Mouse (Mus musculus): ENCODE results near the gene Abhd17c.
"Not testable (repeated sequence)": the region's sequence is repeated elsewhere in the genome, so short reads cannot be mapped to it uniquely, and the experiment has no call there.

Gene Abhd17c

DNA sequence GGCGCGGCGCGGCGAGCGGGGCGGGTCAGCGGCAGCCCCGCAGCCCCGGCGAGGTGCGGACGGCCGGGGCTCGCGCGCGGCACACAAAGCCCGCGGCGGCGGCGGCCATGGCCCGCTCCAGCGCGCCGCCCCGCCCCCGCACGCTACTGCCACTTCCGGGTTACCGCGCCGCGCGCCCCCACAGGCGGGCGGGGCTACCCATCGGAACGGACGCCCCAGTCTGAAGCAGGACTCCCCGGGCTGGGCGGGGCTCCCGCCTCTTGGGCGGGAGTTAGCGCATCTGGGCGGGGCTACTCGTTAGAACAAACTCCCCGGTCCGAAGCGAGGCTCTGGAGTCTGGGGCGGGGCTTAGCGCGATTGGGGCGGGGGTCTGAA, 254 bp upstream of the Abhd17c start:
- DNase-seq, result peak; percentile 99

DNA sequence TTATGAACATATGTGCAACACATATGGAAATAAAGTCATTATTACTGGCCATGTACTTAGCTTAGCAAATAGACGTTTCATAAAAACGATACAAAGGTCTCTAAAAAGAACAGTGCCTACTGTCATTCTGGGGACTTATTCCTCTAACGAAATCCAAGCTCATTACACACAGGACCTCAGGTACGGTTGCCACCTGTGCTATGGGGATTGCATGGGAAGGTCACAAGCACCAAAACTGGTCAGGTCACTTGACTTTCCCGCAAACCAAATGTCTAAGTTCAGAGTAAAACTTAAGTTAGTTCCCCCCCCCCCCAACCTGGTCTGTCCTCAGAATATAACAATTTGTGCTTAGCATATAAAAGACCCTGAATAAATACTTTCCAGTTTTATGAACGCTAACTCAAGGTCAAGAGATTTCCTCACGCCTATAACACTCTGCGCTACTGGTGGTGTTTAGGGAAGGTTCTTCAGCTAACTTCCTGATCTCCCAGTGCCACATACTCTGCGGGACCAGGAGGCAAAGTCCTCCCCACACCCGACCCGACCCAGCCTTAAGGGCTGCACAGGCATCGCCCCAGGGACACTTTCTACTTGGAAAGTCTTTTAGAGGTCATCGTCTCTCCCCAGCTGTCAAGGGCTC, 1.2 kb downstream of the Abhd17c start:
- no peak for DNase-seq

DNA sequence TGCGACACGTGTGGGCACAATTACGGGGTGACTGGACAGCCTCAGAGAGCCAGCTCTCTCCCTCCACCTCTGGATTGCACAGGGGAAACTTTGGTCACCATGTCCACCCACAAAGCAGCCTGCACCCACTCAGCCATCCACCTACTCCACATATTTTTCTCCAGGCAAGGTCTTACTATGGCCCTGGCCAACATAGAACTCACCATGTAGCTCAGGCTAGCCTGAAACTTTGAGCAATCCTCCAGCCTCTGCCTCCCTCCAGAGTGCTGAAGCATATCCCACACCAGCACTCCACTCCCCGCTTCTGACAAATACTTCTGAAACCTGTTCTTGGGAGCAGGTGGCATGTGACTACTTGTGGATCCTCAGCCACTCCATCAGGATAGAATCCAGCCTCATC, 1.9 kb downstream of the Abhd17c start:
- no peak for DNase-seq

DNA sequence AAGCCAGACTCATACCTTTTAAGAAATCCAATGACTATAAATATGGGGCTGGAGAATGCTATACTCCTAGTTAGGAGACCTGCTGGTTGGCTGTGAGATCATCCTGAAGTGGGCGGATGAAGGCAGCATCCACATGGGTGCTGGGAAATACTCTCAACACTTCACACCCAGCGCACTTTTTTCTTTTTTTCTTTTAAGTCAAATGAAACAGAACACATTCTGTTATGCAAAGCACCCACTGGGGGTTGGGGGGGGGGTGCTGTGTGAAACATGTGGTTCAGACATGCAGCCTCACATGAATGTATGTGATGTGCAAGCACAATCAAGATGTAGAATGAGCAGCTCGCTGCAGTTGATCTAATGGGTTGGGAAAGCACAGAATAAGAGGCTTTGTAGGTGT, 2.8 kb downstream of the Abhd17c start:
- no peak for DNase-seq

DNA sequence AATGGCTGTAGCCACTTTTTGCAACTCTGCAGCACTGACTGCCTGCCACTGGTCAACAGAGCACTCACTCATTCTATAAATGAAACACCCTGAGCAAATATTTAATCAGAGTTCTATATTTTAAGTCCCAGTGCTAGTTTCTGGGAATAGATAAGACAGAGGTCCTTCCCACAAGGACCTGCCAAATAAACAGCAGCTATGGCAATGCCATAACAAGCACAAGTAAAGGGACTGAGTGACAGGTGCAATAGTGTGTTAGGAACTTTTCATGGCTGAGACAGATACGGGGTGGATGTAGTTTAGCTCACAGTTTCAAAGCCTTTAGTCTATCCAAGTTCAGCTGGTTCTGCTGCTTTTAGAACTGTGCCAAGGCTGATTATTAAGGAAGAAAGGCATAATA, 3.9 kb downstream of the Abhd17c start:
- no peak for DNase-seq

DNA sequence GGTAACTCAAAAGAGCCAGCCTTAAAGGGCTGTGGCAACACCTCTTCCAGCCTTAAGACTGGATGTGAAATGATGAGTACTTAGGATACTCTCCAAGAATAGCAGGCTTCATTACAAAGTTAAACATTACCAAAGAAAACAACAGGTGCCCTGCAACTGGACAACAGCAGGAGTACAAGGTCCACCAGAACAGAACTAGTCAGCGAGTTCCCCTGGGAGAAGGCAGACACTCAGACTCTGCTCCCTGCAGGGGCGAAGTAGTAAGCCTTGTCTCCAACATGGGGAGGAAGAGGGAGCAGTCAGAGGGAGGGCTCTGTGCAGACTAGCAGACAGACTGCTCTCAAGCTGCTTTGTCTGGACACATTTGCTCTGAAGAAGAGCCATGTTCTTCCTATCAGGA, 6.1 kb downstream of the Abhd17c start:
- no peak for DNase-seq

DNA sequence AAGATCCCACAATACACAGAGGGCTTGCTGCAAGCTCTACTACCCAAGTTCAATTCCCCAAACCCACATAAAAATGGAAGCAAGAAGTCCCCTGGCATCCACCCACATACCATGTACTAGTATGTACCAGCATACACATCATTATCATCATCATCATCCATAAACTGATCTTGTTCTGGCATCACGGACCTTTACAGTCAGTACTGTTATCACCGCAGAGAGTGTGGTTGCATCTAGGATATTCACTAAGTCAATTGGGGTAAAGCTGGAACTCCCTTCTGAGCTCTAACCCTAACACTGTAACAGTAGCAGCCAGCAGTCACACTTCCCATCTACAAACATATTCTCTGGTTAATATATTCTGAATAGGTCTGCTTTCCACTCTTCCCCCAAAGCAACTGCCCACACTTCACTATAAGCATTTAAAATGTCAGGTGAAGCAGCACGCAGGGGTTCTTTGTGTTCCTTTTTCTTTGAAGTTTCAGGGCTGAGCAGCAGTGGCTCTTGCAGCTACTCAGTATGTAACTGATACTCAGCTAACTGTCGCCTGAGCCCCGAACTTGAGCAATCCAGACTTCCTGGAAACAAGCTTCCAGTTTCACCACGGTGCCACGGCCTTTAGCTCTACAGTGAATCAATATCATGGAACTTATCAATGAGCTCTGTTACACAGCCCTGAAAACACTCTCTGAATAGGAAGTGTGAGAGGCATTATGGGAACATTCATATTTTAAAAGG, 8.8 kb downstream of the Abhd17c start:
- no peak for DNase-seq

DNA sequence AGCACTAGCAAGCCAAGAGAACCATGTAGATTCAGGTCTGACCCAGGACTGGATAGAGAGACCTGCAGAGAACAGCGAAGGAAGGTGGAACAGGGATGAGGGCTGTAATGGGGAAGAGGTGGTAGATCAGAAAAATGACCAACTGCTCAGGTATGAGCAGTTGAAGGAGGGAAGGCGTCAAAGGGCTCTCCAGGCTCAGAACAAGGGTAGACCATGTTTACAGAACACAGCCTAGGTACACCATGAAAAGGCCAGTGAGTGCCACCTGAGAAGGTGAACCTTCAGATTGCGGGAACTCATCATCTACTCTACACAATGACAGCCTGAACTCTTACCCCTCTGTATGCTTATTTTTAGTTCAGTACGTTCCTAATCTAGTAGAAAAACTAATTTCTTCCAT, 9.5 kb downstream of the Abhd17c start:
- DNase-seq, result no peak

DNA sequence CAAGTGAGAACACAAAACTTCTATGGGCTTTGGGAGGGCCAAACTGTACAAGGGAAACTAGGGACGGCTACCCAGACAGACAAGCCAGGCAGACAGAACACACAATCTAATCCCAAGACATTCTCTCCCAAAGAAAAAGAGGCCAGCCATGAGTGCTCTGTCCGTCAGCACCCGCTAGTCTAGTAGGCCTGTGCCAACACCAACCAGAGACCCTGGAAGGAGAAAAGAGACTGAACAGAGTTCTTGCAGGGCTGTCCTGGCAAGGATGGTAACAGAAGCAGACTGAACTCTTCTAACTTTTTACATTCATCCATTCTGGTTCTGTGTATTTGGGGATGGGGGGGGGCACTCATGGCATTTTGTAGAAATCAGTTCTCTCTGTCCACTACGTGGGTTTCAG, 12.1 kb downstream of the Abhd17c start:
- no peak for DNase-seq

DNA sequence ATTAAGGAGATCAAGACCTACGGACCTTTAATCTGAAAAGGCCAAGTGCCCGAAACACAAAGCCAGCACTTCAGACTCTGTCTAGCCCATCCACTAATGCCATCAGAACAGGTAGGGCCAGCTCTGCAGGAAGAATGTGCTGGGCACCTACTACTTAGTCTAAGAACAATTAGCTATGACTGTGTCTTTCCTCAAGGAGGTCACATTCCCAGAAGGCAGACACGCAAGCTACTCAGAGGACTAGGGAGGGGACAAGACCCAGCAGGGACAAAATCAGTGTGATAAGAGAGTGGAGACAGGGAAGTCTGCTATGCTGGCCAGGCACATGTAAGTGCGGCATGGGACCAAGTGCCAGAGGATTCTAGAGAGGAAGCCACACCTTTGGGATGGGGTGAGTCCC, 13.0 kb downstream of the Abhd17c start:
- no peak for DNase-seq

DNA sequence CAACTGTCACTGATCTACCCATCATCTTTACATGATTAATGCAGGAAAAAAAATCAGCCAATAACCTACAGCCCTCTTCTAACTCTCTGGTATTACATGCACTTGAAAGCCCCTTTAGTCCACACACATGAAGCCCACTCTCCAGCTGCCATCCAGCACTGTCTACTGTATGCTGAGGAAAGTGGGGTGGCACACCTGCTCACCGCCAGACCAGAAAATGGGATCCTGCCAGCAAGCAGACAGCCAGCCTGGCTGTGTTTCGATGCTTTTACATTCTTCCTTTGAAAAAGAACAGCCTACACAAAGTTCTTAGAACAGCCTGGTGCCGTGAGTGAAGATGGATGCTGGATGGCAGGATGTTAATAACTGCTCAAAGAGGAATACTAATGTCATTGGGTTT, 13.9 kb downstream of the Abhd17c start:
- DNase-seq, result no peak

DNA sequence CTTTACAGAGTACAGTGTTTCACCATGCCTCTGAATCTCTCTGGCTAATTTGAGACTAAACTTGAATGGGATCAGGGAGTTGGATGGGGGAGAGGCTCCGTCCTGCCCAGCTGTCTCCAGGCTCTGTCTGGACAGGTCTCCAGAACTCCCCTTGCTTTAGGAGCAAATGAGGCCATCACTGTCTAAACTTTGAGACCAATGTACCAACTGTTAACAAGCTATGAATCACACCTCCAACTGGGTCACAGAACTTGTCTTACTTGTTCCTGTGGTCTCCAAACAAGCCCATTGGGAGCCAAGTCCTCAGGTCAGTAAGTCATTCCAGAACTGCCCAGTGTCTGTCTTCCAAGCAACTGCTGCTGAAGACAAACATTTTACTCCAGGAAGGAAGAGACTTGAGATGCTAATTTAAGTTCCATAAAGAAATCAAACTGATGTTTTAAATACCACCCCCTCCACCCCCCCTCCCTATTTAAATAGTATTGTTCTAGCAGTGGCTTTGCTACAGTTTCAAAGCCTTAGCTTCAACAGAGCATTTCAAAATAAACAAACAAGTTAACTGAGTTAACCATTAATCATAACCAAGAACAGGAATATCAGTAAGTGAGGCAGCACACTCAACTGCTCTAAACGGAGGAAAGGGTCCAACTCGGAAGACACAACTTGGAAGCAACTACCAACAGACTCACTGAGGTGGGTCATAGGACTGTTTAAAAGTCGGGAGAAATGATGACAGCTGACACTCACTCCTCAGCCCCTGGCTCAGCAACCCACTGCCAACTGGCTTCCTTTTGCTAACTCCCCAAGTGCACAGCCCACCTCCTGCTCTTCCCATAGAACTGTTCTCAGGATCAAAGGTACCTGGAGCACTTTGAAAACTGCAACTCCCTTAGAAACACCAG, 15.6 kb downstream of the Abhd17c start:
- no peak for DNase-seq

DNA sequence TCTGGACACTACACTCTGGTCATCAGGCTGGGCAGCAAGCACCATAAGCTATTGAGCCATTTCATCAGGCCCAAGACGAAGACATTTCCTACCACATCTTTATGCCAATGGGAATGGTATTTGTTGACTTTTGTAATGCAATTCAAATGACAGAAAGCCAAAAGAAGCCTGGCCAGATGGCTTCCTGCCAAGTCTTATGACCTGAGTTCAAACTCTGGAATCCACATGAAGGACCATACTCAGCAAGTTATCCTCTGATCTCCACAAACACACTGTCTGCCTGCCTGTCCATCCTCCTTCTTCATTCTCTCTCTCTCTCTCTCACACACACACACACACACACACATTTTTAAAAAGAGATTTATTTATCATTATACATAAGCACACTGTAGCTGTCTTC, 19.0 kb downstream of the Abhd17c start:
- DNase-seq, result no peak

DNA sequence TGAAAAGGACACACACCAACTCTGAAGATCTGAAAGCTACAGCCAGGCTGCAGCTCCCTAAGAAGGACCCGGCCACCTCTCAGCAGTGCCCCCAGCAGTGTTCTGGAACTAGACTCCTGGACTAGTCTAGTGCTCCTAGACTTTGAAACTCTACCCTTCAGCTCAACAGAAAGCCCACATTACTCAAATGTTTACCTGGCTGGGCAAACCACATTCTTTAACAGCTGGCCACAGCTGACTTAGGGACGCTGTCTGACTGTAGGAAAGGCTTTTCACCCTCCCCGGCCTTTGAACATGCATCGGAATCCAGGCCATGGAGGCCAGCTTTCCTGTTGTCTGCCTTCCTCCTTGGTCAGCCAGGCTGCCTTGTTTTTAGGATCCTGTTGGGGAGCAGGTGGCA, 20.0 kb downstream of the Abhd17c start:
- DNase-seq, result no peak

DNA sequence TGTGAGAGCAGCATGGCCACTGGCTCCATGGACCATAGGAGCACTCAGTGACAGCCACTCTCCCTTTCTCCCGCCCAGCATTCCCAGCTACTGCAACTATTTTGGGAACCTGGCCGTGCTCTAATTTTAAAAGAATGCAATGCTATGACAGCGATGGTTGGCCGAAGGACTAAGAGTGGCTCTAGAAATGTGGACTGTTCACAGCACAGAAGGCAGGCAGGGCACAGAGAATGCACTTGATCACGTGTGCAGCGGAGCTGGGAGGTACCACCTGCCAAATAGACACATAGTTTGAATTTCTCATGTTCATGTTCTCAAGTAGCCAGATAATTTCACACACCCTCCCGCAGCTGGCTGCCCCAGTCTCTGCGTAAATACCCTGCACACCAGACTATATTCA, 23.0 kb downstream of the Abhd17c start:
- DNase-seq, result no peak

DNA sequence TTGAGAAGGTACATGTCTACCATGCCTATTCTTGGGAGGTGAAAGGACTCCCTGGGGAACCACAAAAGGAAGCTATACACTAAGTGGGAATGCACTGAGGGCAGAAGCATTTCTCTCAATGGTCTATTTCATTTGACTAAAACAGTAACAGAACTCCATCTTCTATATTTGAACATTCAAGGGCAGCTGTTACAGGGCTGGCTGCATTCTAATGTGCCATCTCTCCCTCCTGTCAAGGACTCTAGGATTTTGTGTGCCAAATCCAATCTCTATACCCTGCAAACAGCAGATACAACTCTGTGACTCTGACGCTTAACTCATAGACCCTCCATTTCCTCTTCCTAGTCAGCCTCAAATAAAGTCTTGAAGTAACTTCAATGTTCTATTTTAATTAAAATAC, 26.0 kb downstream of the Abhd17c start:
- no peak for DNase-seq

DNA sequence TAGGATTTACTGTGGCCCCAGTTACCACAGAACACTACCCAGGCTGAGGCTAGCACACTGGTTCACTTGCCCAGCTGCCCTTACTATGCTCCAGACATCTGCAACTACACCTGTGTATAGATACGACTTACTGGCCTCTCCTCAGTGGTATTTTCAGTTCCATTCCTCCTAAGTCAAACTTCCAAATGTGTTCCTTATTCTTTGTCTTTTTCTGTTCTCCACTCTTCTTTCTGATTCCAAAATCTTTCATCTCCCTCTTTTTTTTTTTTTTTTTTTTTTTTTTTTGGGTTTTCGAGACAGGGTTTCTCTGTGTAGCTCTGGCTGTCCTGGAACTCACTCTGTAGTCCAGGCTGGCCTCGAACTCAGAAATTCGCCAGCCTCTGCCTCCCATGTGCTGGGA, 28.0 kb downstream of the Abhd17c start:
- DNase-seq, result not testable (repeated sequence)

DNA sequence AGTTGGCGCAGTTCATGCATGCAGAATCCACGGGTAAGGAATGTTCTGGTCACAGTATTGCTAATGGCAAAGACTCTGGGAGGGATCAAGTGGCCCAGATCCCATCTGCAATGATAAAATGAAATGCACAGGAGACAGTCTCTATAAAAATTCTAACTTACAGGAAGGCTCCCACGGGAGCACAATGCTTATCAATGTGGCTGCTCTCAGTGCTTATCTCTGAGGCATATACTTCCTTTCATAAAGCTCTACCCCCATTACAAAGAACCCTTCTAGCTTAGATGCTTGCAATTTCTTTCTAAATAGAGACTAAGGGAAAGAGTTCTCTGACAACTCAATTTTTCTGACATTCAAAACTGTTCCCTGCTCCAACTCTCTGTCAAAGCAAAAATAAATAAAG, 29.9 kb downstream of the Abhd17c start:
- DNase-seq, result no peak

DNA sequence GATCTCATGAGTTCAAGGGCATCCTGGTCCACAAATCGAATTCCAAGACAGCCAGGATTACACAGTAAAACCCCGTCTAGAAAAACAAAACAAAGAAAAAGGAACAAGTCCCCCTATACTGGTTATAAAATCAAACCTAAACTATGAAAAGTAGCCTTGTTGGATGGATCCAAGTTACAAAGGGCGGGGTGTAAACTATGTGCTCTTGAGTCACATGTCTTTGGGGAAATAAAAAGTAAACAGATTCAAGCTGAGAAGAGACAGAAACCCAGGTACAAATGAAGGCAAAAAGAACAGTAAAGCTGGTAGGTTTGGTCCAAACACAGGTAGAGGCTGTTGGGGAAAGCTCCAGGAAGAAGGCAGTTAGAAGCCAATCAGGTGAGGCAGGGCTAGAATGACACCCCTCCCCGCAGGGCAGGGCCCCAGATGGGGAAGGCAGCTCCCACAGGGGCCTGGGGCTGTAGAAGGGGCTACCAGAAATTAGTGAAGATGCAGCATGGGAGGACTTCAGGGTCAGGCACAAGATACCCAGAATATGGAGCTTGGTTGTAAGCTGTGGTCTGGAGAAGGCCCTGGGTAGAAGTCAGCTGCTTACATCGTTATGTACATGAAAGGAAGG, 31.4 kb downstream of the Abhd17c start:
- no peak for DNase-seq

DNA sequence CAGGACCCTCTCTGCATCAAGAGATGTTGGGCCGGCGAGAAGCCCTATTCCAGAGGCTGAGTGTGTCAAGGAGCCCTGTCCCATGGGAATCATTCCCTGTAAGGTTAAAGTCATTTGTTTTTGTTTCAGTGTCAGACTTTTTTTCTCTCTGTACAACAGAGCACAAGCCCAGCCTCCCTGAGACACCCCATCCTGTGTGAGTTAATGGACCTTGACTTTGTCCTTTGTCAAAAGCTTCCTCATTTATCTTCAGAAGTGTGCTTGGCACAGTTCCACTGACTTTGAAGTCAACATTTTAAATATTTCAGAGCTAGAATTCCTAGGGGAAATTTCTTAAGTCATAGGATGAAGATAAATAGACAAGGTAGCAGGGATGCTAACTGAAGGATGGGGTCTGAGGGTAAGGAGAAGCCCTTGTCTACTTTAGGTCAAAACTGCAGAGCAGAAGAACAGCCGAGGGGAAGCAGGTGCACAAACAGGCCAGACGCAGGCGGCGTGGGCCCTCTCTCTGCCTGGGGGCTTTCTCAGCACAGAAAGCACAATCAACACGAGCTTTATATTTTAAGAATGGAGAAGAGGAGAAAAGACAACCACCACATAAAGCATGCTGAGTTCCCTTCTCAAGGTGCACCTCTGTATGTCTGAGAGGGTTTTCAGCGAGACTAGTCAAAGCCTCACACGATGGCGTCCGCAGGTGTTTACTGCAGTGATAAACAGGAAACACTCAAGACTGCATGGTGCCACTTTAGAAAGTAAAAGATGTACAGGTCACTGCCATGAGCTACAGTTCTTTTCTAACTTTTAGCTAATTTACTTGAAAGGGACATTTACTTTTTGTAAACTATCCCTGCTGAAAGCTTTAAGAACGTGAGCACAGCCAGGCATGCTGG, 32.2 kb downstream of the Abhd17c start:
- DNase-seq, result peak; percentile 30

DNA sequence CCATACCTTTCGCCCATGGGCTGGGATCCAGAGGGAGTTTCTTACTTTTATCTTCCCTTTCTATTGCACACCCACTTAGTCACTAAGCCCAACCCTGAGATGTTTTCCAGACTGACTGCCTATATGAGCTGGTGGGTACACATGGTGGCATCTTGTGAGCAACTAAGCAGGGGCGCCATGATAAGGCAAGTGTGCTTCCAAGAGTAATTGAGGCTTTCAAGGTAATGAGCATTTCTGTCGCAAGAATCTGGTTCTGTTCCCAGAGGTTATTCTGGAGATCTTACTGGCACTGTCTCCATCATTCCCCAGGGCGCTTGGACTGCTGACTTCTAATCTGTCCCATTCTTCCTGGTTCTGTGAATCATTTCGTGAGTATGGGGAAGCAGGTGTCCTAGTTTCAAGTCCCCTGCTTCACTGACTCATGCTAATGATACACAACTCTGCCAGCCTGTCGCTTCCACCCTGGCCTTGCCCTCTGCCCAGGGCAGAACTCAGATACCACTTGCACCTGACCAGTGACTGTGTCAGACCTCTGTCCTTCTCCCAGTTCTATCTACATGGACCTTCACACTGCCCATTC, 34.1 kb downstream of the Abhd17c start:
- DNase-seq, result no peak
